Mouse (Mus musculus) testis, adult 2 months (tissue): ENCODE measurements at regions not wholly inside any gene's neighbourhood (a gene's known extent, or its start where the extent isn't known, plus 50 kb on each side); places are given as distances from the start of the nearest gene placed in this dataset.

Experiments used
- H3K27ac ChIP-seq: fragments of 200-500 bp; 2 replicates; pipeline ENCODE4 v1.5.1; 2012; ENCODE audit warnings: low read depth, low read length; ENCODE audit not compliant: control insufficient read depth, insufficient read depth
- H3K27me3 ChIP-seq: fragments of 200-500 bp; 2 replicates; pipeline ENCODE4 v1.6.1; 2012; ENCODE audit warnings: mild to moderate bottlenecking, low read length, moderate library complexity; ENCODE audit not compliant: control insufficient read depth, insufficient read depth
- H3K36me3 ChIP-seq: fragments of 200-500 bp; 2 replicates; pipeline ENCODE4 v1.6.1; 2012; ENCODE audit warnings: mild to moderate bottlenecking, low read length; ENCODE audit not compliant: control insufficient read depth, insufficient read depth
- H3K4me1 ChIP-seq: fragments of 200-500 bp; 2 replicates; pipeline ENCODE4 v1.6.1; 2012; ENCODE audit warnings: low read length; ENCODE audit not compliant: control insufficient read depth, insufficient read depth
- H3K4me3 ChIP-seq: fragments of 200-500 bp; 2 replicates; pipeline ENCODE4 v1.5.1; 2012; ENCODE audit warnings: low read depth, mild to moderate bottlenecking, low read length, moderate library complexity, mixed read lengths; ENCODE audit not compliant: control insufficient read depth
- CTCF ChIP-seq: fragments of 200-500 bp; IDR thresholded peaks from 2 replicates; pipeline ENCODE4 v1.5.1; 2012; ENCODE audit warnings: low read depth, mild to moderate bottlenecking, inconsistent platforms, low read length, moderate library complexity; ENCODE audit not compliant: control insufficient read depth, insufficient read depth, insufficient replicate concordance
- POLR2A ChIP-seq: fragments of 200-500 bp; IDR thresholded peaks from 2 replicates; pipeline ENCODE4 v1.6.1; 2012; ENCODE audit warnings: low read depth, mild to moderate bottlenecking, inconsistent platforms, low read length, moderate library complexity; ENCODE audit not compliant: control insufficient read depth

- no peak overlapping the region for H3K27ac ChIP-seq
- no peak for TF ChIP-seq POLR2A
- no peaks in the 10 kb centered on the region for H3K27me3 ChIP-seq
- no peak overlapping the region for H3K4me3 ChIP-seq
- H3K4me1 ChIP-seq, result no peaks in the 10 kb centered on the region
- no peaks in the 10 kb centered on the region for H3K36me3 ChIP-seq
Measured at GRCm38 (mm10) chr2:134697424-134697823, 53.5 kb upstream of the Tmx4 start.

GRCm38 (mm10) chr2:134696394-134696793, 52.4 kb upstream of the Tmx4 start:
- Histone ChIP-seq H3K36me3 (no peaks in the 10 kb centered on the region), H3K4me3 (no peak overlapping the region), H3K27ac (no peak overlapping the region), H3K4me1 (no peaks in the 10 kb centered on the region), H3K27me3 (no peaks in the 10 kb centered on the region)
- TF ChIP-seq POLR2A (no peak), CTCF (no peak)
